Mouse (Mus musculus) layer of hippocampus, adult 9-11 months (tissue): ENCODE measurements around the gene Gucd1.
"Not testable (repeated sequence)": the region's sequence is repeated elsewhere in the genome, so short reads cannot be mapped to it uniquely, and the experiment has no call there.

Experiments
- DNase-seq: peaks from one replicate; pipeline ENCODE4 v3.0.0; 2022

The Gucd1 gene

DNA sequence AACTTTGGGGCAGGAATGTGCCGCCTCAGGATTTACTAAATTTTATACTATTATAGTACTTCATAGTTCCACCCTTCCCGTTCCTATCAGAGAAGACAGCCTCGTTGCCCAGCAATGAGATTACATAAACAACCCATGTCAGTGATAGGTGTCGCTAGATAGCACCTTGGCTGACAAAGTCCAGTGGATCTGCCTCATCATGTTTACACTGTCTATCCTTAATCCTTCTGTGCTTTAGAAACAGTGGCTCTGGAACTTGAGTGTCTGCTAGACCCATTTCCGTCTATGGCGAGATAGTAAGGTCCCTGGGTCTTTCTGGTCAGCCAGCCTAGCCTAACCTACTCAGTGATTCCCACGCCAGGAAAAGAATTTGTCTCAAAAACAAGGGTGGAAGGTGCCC, 17.4 kb downstream of the Gucd1 start:
- DNase-seq = no peak

DNA sequence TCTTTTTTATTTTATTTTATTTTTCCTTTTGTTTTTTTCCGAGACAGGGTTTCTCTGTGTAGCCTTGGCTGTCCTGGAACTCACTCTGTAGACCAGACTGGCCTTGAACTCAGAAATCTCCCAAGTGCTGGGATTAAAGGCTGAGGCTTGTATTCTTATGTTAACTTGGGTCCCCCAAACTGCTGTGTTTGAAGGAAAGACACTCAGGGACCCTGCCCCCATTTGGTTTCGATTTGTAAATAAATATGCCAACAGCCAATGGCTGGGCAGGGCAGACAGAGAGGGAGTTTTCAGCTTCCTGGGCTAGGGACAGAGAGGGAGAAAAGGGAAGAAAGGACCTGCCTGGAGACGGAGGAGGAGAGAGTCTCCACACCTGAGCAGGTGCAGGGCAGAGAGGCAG, 18.0 kb downstream of the Gucd1 start:
- DNase-seq = no peak

DNA sequence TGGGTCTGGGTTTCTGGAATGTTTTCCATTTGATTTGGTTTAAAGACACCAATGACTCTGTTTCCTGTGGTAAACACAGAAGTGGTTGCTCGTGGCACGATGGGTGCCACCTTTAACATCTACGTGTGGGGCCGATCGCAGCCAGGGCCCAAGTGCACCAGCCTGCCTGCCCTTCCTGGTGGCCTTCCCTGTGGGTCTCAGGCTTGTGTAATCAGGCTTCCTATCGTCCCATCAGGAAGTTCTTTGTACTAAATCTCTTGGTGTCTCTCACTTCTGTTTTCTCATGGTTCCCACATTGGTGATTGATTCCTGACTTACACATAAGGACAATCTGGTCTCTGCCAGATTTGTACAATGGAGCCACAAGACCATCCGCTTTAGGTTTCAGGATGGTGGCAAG, 18.6 kb downstream of the Gucd1 start:
- DNase-seq = not testable (repeated sequence)

DNA sequence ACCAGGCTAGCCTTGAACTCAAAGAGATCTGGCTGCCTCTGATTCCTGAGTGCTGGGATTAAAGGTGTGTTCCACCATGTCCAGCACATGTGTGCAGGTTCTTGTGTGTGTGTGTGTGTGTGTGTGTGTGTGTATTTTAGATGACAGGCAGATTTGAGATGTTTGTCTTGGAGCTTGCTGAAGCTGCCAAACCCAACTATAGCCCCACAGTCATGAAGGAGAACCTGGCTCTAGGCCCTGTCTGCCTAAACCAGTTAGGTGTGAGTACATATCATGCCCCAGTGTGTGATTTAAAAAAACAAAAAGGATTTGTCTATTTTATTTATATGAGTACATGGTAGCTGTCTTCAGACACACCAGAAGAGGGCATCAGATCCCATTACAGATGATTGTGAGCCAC, 21.9 kb downstream of the Gucd1 start:
- DNase-seq = no peak

DNA sequence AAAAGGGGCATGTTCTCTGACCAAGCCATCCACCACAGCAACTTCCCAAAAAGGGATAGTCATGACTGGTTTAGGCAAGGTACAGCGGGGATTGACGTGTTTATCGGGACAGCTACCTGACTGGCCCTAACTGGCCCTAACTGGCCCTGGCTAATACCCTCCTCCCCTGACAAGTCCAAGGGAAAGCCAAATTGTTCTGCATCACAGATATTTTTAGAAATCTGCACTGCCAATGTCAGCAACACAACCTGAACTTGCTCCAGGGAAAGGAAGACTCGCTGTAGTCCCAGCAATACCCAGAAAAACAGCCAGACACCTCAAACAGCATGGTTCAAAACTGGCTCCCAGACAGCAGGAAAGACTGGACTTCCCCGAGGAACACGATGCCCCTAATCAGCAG, 22.5 kb downstream of the Gucd1 start:
- DNase-seq = no peak

DNA sequence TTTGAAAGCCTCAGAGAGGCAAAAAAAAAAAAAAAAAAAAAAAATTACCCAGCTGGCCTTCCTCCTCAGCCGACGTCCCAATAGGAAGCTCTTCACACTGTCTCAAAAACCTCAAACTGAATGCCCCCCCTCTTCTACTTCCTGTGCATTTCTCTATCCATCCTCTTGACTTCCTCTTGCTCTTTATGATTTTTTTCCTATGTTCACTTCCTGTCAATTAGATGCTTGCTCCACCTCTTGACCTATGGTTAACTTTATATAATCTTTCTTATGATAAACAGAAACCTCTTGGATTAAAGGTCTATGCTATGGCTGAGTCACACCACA, 25.9 kb downstream of the Gucd1 start:
- no peak for DNase-seq

DNA sequence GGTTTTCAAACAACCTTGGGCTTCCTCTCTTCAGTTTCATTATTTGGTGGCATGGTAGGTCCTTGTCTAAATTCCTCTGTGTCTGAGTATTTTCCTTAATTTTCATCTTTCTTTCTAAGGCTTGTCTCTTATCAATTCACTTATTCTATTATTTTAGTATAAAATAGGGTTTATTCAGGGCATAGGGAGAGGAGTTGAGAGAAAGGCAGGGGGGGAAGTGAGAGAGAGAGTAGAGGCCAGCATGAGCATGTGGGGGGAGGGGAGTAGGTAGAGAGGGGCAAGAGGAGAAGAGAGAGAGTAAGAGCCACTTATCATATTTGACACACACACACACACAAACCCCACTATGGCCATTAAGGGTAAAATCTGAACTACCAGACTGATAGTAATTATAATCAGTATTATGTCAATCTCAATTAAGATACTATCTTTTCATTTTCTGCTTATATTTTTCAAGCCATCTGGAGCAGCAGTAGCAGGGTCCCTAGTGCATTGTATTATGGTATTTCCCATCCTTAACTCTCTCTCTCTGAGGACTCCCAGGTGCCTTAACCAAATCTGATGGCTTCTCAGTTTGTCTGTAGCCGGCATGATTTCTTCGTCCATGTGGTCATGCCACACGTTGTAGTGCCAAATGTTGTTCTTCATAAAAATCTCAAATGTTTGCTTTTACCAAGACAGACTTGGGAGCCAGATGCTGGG, 26.4 kb downstream of the Gucd1 start:
- DNase-seq = no peak

DNA sequence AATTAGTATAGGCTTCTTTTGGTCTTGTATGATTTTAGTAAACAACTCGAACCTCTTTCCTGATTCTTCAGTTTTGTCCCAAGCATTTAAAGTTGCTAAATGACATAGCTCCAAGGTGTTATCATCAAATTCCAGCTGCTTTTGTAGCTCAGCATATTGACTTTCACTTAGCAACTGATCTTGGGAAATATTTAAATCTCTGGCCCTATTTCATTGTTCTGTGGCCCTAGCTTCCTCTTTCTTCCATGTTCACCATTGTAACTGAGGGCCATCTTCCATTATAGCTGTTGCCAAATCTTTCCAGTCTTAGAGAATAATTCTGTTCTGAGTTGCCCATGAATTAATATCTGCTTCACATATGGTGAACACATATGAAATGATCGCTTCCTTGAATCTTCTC, 27.0 kb downstream of the Gucd1 start:
- no peak for DNase-seq

DNA sequence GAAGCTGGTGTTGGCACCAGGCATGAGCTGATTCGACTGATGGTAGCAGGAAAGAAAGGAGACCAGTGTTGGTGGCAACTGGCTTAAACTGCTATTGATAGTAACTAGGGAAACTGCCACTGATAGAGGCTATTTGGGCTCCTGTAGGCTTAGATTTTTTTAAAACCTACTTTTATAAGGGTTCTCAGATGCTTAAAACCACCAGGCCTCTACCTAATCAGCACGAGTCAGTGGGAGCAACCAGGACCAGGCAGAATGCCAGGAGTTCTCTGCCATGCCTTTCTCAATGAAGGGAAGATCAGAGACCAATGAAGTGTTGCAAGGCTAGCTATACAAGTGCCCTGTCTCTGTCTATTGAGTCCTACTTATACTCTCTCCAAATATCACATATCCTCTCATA, 28.2 kb downstream of the Gucd1 start:
- DNase-seq = no peak

DNA sequence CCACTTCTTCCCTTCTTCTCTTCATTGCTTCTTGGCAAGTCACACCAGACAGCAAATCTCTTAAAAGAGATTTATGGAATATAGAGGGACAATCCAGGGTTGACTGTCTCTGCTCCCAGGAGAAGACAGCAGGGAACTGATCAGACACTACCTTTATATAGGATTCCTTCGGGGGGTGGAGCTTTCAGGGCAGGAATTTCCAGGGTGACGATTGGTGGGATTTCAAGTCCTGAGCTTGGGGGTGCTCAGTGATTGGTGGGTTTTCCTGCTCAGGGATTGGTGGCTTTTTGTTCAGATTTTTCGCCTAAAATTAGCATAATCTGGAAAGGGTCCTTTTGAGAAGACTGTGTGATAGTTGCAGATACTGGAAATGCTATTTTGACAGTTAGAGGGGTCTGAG, 30.6 kb downstream of the Gucd1 start:
- no peak for DNase-seq

DNA sequence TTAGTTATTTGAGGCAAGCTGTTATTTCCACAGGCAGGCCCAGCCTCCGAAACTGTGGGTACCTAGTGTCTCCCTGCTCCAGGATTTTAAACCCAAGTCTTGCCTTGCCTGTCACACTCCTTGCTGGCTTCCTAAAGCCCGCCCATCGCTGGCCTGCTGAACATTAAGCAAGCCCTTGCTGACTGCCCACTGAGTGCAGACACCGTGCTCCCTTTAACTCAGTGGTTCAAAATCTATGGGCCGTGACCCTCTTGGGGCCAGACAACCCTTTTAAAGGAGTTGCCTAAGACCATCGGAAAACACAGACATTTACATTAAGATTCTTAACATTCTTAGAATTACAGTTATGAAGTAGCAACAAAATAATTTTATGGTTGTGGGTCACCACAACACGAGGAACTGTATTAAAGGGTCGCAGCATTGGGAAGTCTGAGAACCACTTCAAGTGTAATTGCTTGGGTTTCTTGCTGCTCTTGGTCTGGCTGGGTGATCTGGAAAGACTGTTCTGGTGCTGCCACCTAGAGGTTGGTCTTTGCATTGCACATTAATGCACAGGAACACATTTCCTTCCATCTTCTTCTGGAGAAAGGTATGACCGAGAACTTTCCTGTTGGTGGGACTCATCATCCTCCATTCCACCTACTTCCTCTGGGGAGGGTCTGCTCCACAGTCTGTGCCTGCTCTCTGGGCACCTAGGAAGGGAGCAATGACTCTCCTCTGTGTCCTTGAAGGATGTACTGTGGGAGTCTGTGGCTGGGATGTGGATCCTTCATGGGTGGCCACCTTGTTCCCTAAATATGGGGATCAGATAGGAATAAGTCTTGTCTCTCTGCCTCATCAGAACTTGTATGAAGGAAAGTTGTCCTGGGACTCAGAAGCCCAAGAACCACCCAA, 31.4 kb downstream of the Gucd1 start:
- peak; percentile 48 for DNase-seq

DNA sequence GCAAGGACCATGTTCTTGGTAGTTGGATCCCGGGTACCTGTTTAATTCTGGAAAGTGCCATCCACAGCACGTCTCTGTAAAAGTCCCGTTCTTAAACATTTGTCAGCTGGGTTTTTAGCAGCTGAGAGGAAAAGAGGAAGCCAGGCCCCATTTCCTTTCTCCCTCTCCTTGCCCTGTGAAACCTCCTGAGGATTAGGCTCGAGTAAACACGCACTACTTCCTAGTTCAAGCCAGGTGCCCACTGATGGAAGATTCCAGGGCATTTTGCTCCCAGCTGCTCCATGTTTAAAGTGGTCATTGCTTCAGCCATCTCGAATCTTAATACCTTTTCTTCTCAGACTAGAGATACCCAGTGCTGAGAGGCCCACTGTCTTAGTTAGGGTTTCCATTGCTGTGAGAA, 33.0 kb downstream of the Gucd1 start:
- DNase-seq = no peak

DNA sequence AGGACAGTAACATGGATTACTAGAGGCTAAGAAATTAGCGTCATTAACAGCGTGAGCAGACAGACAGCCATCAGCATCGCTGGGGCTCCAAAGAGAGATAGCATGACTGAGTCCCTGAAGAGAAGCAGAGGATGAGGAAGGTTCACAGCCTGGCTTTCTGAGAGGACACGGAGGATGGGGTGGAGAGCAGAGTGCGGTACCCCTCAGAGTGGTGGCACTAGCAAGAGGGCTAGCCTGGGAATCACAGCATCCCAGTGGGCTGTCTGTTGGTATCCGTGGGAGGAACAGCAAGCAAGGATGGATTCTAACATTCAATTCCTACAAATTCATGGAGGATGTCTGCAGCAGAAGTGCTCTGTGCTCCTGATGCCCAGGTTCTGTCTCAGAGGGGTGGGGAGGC, 33.7 kb downstream of the Gucd1 start:
- DNase-seq = no peak

DNA sequence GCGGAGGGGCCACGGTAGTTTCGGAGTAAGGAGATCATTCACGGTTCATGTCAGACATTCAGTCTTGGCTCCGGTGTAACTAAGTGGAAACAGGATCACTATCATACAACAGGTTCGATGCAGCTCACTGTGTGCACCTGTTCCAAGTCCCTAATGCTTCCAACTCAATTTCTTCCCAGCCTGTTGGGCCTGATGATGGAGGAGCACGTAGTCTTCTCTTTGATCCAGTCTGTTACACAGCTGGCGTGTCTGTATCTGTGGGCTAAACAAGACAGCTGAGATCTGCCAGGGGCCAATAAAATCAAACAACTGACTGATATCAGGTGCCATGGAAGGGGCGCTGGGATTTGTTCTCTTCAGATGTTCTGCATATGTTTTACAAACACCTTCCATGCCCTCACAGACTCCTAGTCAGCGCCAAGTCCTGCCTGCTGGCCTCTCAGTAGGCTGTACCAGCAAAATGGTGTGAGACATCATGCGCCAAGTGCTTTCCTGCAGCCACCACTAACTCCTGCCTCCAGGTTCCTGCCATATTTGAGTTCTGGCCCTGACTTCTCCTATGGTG, 34.8 kb downstream of the Gucd1 start:
- no peak for DNase-seq

DNA sequence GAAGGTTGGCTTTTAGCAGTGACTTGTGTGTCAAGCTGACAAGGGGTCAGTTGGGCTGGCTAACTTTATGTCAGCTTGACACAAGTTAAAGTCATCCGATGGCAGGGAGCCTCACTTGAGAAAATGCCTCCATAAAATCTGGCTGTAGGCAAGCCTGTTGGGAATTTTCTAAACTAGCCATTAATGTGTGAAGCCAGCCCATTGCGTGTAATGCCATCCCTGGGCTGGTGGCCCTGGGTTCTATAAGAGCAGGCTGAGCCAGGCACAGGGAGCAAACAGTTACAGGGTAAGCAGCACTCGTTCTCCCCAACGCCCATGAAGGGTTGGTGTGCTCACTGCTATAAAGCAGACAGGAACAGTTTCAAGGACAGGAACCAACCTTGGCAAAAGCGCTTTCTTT, 35.5 kb downstream of the Gucd1 start:
- no peak for DNase-seq

DNA sequence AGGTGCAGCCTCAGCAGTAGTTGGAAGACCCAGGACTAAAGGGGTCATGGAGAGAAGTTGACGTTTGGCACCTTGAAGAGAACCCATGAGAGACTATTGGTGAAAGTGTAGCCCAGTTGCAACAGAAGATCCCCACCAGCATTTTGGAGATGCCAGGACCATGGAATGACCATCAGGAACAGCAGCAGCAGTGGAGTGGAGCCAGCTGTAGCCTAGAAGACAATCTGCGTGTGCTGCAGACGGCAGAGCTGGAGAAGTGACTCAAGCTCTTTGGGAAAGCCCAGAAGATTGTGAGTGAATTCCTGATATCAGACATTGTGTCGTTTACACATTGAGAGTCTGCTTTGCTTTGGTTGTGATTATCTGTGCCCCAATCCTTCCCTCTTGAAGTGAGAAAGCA, 36.1 kb downstream of the Gucd1 start:
- DNase-seq = no peak

DNA sequence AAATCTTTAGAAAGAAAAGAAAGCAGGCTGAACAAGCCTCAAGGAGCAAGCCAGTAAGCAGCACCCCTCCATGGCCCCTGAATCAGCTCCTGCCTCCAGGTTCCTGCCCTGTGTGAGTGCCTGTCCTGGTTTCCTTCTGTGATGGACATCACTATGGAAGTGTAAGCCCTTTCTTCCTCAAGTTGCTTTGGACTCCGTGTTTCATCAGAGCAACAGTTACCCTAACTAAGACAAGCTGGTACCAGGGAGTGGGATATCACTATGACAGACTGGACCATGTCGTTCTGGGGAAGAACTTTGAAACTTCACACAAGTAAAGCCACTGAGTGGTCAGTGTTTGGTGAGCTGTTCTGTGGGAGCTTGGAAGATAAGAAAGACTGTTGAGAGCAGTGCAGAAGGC, 37.8 kb downstream of the Gucd1 start:
- no peak for DNase-seq

DNA sequence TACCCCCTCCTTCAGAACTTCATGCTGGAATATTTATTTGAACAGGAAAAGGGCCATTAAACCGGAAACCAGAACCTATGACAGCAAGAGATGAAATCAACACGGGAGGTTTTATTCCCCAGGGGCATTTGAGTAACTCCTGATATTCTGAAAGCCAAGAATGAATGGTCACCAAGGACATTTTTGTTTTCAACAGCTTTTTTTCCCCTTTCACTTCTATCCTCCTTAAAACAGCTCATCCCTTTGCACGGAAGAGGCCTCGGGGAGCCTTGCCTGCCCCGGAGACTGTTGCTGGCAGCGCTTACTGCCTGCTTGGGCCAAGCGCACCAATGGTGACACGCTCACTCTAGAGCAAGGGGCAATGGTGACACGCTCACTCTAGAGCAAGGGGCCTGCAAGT, 40.7 kb downstream of the Gucd1 start:
- DNase-seq = no peak

DNA sequence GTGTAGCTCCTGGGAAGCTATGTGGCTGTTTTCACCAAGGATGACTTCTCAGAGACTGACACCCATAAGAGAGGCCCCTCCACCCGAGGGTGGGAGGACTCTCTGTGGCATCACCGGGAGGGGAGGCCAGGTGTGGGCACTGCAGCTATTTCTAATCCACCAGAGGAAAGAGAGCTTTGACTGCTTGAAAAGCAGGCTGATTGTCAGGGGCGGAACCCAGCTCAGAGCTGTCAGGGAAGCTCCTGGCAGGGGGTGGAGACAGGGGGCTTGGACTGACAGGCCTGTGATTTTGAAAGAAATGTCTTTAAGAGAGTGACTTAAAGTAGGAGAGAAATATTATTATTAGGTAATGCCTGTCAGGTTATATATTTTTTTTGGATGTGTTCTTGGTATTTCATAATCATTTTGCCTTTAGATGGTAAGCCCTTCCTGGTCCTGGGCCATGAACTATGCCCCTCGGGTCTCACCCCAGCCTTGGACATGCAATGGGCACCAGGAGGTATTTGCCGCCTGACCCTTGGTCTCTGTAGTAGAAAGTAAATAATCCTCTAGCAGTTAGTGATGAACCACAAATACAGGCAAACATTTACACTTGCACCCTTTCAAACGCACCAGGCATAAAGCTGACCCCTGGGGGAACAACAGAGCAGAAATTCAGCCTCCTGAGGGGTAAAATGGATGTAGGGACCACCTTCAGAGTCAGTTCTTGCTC, 42.5 kb downstream of the Gucd1 start:
- not testable (repeated sequence) for DNase-seq

DNA sequence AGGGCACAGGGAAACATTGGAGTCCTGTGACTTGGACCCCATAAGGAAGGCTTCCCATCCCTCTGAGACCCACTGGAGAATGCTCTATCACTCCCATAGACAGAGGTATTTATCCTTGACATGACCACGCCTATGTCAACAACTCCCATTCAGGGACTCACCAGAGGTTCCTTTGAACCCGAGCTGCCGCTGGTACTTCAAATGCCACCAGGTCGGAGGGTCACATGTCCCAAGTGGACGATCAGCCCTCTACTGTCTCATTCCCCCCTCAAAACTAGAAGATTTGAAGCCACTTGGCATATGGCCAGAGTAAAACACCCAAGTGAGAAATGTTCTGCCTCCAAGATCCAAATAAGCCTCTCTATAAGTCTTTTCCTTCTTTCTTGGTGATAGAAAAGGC, 43.2 kb downstream of the Gucd1 start:
- DNase-seq = no peak

DNA sequence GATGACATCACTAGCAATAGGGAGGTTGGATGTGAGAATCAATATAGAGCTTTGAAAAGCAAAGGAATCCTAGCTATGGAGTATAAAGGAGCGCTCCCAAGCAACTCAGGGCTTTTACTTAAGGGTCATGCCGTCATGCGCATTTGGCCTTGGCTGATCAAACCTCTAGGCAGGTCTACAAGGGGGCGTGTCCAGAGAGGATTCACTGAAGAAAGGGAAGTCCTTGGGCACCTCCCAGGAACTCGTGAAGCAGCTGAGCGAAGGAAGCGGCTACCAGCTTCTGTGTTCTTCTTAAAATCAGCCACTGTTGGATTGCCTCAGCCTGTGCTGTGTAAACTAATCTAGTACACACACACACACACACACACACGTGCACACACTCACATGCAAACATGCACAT, 44.4 kb downstream of the Gucd1 start:
- no peak for DNase-seq

DNA sequence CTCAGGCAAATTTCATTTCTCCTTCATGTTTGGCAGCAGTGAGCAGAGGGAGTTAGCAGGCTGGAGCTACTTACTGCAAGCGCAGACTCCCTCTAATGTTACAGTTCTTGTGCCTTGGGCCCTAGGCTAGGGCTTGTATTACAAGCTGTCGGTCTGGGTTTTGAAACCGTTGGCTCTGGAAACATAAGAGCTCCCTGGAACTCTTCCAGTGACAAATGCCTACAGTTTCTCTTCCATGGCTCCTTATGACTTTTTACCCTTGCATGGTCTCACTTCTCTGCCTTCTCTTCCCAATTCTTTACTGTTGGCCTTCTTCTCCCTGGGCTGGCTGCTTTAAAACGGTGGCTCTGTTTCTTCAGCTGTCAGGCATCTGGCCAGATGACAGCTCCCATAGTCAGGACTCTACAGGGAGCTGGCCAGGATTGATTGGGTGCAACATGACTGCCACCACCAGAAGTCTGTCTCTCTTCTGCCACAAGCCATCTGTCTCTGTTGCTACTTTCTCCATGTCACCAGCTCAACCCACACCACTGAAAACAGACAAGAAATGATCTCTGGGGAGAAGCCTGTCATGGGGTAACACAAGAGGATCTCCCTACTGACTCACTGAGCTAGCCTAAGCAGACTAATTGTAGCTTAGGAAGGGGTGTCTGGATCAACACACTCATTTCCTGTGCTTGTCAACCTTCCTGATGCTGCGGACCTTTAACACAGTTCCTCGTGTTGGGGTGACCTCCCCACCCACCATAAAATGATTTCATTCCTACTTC, 51.8 kb downstream of the Gucd1 start:
- peak; percentile 60 for DNase-seq

DNA sequence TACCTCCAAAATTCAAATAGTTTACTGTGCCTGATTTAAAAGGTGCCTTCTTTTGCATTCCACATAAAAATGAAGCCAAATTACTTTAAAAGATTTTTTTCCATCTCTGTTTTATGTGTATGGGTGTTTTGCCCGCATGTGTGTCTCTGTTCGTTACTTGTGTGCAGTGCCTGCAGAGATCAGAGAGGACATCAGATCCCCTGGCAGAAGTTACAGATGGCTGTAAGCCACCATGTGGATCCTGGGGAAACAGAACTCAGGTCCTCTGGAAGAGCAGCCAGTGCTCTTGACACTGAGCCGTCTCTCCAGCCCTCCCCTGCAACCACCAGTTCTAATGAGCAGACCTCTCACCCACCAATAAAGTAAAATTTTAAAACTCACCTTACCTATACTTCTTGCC, 55.0 kb downstream of the Gucd1 start:
- no peak for DNase-seq
